Mouse (Mus musculus) C2C12 (cell line): ENCODE results near the gene Tspan7. TPM values are rescaled to one million over a fixed set of nuclear protein-coding genes. Genes with fewer than 3 reads are reported as not detected.

Experiments used
- H3K27me3 ChIP-seq: one replicate; pipeline ENCODE4 v1.6.1; 2011; ENCODE audit not compliant: control insufficient read depth, insufficient read depth, insufficient read length
- H3K36me3 ChIP-seq: one replicate; pipeline ENCODE4 v1.6.1; 2011; ENCODE audit not compliant: control insufficient read depth, insufficient read depth
- H3K4me3 ChIP-seq: one replicate; pipeline ENCODE4 v1.5.1; 2011; ENCODE audit warnings: mild to moderate bottlenecking, control low read depth; ENCODE audit not compliant: poor library complexity, insufficient read depth, severe bottlenecking
- H3K79me2 ChIP-seq: one replicate; pipeline ENCODE4 v1.6.1; 2011; ENCODE audit not compliant: control insufficient read depth, insufficient read depth
- H3K79me3 ChIP-seq: one replicate; pipeline ENCODE4 v1.6.1; 2011; ENCODE audit warnings: low read depth, control low read depth
- H3ac ChIP-seq: one replicate; pipeline ENCODE3; 2011; ENCODE audit warnings: low read depth; ENCODE audit not compliant: control insufficient read depth, insufficient read length
- CEBPB ChIP-seq: IDR thresholded peaks from one replicate; pipeline ENCODE4 v1.6.1; 2011; ENCODE audit warnings: low read depth, mild to moderate bottlenecking, control low read depth, moderate library complexity
- CTCF ChIP-seq: IDR thresholded peaks from one replicate; pipeline ENCODE4 v1.5.1; 2011; ENCODE audit not compliant: control insufficient read depth, insufficient read depth, insufficient read length
- FOSL1 ChIP-seq: IDR thresholded peaks from one replicate; pipeline ENCODE4 v1.8.0; 2011; ENCODE audit warnings: mild to moderate bottlenecking, low read length; ENCODE audit not compliant: poor library complexity, insufficient read depth, severe bottlenecking
- MAX ChIP-seq: IDR thresholded peaks from one replicate; pipeline ENCODE4 v1.6.1; 2011; ENCODE audit warnings: mild to moderate bottlenecking, control low read depth
- MYOD1 ChIP-seq: IDR thresholded peaks from one replicate; pipeline ENCODE4 v1.6.1; 2011; ENCODE audit warnings: low read depth; ENCODE audit not compliant: control insufficient read depth, insufficient read length
- MYOG ChIP-seq: IDR thresholded peaks from one replicate; pipeline ENCODE4 v1.6.1; 2011; ENCODE audit not compliant: control insufficient read depth, insufficient read length; ENCODE audit errors: extremely low read depth
- USF1 ChIP-seq: IDR thresholded peaks from one replicate; pipeline ENCODE4 v1.6.1; 2011; ENCODE audit warnings: low read depth, mild to moderate bottlenecking, control low read depth, moderate library complexity
- polyA plus RNA-seq: library from polyadenylated mRNA; unstranded; fragments of >200 nt; fragmentation: generic; extraction: Trizol; gene quantifications from one replicate; pipeline ENCODE4 v1.2.1, GENCODE M21; 2012; ENCODE audit warnings: missing spikeins

Gene Tspan7
- polyA plus RNA-seq, 1 experiment = 7.2 TPM

DNA sequence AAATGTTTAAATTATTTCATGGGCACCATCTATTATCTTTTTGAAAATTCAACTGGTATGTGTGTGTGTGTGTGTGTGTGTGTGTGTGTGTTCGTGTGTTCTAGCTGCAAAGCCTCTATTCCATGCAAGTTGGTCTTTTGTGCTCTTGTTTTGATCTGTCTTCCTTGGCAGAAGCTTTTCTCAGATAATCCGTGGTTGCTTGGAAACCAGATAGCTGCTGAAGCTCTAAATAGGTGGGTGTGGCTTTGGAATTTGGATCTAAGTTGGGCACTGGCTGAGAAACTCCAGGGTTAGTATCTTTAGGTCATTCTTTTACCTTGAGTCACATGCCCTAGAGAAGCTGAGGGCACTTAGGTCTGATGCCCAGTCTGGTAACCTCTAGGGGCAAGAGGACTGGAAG, 50.5 kb downstream of the Tspan7 start:
- Histone ChIP-seq H3K79me3 (no peaks in the 10 kb centered on the region), H3K79me2 (no peaks in the 10 kb centered on the region), H3K36me3 (no peaks in the 10 kb centered on the region), H3ac (no peak overlapping the region), H3K27me3 (no peaks in the 10 kb centered on the region), H3K4me3 (no peak overlapping the region)
- no peak for TF ChIP-seq FOSL1

DNA sequence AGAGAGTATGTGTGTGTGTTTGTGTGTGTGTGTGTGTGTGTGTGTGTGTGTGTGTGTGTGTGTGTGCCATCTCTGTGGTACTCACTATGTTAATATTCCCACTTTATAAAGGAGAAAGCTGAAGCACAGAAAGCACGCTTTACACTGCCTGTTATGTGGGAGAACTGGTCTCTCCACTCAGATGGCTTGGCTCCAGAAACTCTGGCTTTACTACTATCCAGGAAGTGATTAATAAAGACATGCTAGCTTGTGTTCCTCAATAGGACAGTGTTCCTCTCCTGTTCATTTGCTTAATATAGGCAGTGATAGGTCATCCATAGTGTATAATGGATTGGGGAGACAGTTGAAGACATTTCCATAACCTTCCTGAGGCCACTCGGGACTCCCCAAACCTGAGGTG, 54.1 kb downstream of the Tspan7 start:
- Histone ChIP-seq H3K4me3 (no peak overlapping the region), H3K79me2 (no peaks in the 10 kb centered on the region), H3ac (no peak overlapping the region), H3K36me3 (no peaks in the 10 kb centered on the region), H3K27me3 (no peaks in the 10 kb centered on the region), H3K79me3 (no peaks in the 10 kb centered on the region)
- TF ChIP-seq CEBPB = no peak
- TF ChIP-seq MYOG = no peak

GRCm38 (mm10) chrX:10539482-10540166, 54.7 kb downstream of the Tspan7 start:
- no peaks in the 10 kb centered on the region for H3K79me3 ChIP-seq
- H3K4me3 ChIP-seq = no peak overlapping the region
- H3K79me2 ChIP-seq = no peaks in the 10 kb centered on the region
- TF ChIP-seq CEBPB (no peak), MYOG (no peak), USF1 (no peak), MAX (no peak), MYOD1 (no peak), FOSL1 (no peak), CTCF (no peak)
- no peaks in the 10 kb centered on the region for H3K36me3 ChIP-seq
- no peaks in the 10 kb centered on the region for H3K27me3 ChIP-seq
- no peak overlapping the region for H3ac ChIP-seq

DNA sequence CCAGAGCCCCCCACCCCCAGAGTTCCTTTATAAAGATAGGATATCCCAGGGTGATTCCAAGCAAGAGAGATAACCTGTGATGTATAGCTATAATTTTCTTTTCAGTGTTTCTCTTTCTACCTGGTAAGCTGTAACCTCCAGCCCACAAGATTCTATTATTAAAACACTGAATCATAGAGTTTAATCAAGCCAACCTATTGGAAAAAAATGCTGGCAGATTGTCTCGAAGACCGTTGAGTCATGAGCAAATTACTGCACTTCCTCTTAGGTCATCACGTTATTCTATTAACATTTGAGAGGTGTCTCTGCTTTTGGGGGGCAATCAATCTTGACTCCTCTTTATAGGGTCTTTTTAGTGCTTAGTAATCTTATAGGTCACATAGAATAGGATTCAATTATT, 61.9 kb downstream of the Tspan7 start:
- no peak overlapping the region for H3ac ChIP-seq
- no peak for TF ChIP-seq MAX
- no peak for TF ChIP-seq CEBPB
- TF ChIP-seq MYOG = no peak
- TF ChIP-seq USF1 = no peak
- TF ChIP-seq CTCF = no peak
- TF ChIP-seq MYOD1 = no peak
- TF ChIP-seq FOSL1 = no peak
- H3K79me2 ChIP-seq = no peaks in the 10 kb centered on the region
- no peaks in the 10 kb centered on the region for H3K36me3 ChIP-seq
- no peaks in the 10 kb centered on the region for H3K27me3 ChIP-seq
- no peak overlapping the region for H3K4me3 ChIP-seq
- no peaks in the 10 kb centered on the region for H3K79me3 ChIP-seq

DNA sequence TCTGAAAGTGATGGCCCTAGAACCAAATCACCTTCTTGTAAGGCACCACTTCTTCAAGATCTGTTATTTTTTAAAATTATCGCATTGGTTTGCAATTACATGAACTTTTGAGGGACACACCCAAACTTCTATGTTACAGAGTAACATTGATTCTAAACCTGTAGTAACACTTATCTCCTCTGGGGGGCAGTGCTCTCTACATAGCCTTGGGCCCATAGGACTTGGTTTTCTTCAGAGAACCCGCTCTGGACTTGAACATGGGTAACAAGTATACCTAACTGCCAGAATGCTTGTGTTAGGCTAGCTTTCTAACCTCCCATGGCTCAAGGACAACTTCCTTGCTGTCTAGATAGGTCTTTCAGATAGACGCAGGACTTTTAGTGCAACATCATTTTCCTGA, 64.8 kb downstream of the Tspan7 start:
- H3K79me2 ChIP-seq = no peaks in the 10 kb centered on the region
- H3K79me3 ChIP-seq = no peaks in the 10 kb centered on the region
- H3ac ChIP-seq = no peak overlapping the region
- TF ChIP-seq FOSL1 (no peak), CEBPB (no peak), USF1 (no peak), MAX (no peak), CTCF (no peak), MYOG (no peak), MYOD1 (no peak)
- H3K4me3 ChIP-seq = no peak overlapping the region
- no peaks in the 10 kb centered on the region for H3K27me3 ChIP-seq
- no peaks in the 10 kb centered on the region for H3K36me3 ChIP-seq

DNA sequence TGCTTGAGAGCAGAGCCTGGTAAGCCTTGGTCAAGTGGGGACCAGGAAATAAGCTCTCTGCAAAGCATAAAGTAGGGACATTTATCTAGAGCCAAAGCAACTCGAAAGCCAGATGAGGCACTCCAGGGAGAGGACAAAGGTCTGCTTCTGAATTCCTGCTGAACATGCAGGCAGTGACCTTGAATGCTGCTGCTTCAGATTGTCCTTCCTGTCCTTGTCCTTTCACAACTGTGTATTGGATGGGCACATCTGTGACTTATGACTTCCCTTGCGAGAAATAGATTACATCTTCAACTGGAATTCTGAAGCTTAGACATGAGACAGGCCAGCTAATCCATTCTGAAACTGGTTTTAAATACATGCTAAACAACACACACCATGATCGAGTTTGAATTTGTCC, 71.9 kb downstream of the Tspan7 start:
- H3K36me3 ChIP-seq = no peaks in the 10 kb centered on the region
- no peak overlapping the region for H3K4me3 ChIP-seq
- TF ChIP-seq MAX = no peak
- TF ChIP-seq MYOD1 = no peak
- no peak for TF ChIP-seq CTCF
- TF ChIP-seq USF1 = no peak
- TF ChIP-seq MYOG = no peak
- TF ChIP-seq FOSL1 = no peak
- TF ChIP-seq CEBPB = no peak
- no peak overlapping the region for H3ac ChIP-seq
- H3K79me3 ChIP-seq = no peaks in the 10 kb centered on the region
- no peaks in the 10 kb centered on the region for H3K27me3 ChIP-seq
- H3K79me2 ChIP-seq = no peaks in the 10 kb centered on the region
